13 mouse cellular contexts compared by ENCODE assay signal in genomic region chr5:149745079-149745478, GRCm38 (mm10).
DNase-seq lines count a peak whose midpoint lies in the region; ATAC-seq and TF ChIP-seq lines count a peak whose summit lies in the region.
"Had no signal": no experiment of that assay in that cellular context is flagged by ENCODE, and none has a peak within 500 bp of the region (broad histone marks: within the 10 kb centered on the region; RNA-seq: fewer than 3 reads in every experiment).

No protein-coding gene starts in this region.

- no peaks in the 10 kb centered on the region for H3K9me3 ChIP-seq in hindbrain, postnatal 0 days (ENCODE audit: low read length)
- H3K9me3 ChIP-seq in hindbrain, embryonic 10.5 days, result peaks cover 9% of the 10 kb centered on the region; the same call in 1 of the 2 replicates
- H3K9me3 ChIP-seq in forebrain, embryonic 13.5 days (replicated peaks), result no peaks in the 10 kb centered on the region
- H3K9me3 ChIP-seq: stomach, embryonic 15.5 days had no signal

- no peaks in the 10 kb centered on the region for H3K27me3 ChIP-seq in hindbrain, postnatal 0 days (ENCODE audit: insufficient read depth, low read length)
- no peaks in the 10 kb centered on the region for H3K27me3 ChIP-seq in hindbrain, embryonic 10.5 days (ENCODE audit: insufficient read depth, poor library complexity, severe bottlenecking)
- H3K27me3 ChIP-seq in forebrain, embryonic 13.5 days, result no peaks in the 10 kb centered on the region
- H3K27me3 ChIP-seq: embryonic facial prominence, embryonic 12.5 days; stomach, embryonic 15.5 days had no signal

- H3K27ac ChIP-seq in hindbrain, postnatal 0 days, result no peak overlapping the region
- no peak overlapping the region for H3K27ac ChIP-seq in hindbrain, embryonic 10.5 days
- no peak overlapping the region for H3K27ac ChIP-seq in bone marrow, adult 2 months (ENCODE audit: control insufficient read depth, insufficient read depth, low read depth, low read length, poor library complexity)
- H3K27ac ChIP-seq in forebrain, embryonic 13.5 days, result no peak overlapping the region
- H3K27ac ChIP-seq: embryonic facial prominence, embryonic 12.5 days; stomach, embryonic 15.5 days had no signal

- no peaks in the 10 kb centered on the region for H3K36me3 ChIP-seq in hindbrain, postnatal 0 days (ENCODE audit: insufficient read depth, low read length)
- peaks cover 30% of the 10 kb centered on the region for H3K36me3 ChIP-seq in hindbrain, embryonic 10.5 days
- peaks cover 10% of the 10 kb centered on the region; the same call in 1 of the 2 replicates for H3K36me3 ChIP-seq in forebrain, embryonic 13.5 days (ENCODE audit: poor library complexity, severe bottlenecking)
- H3K36me3 ChIP-seq: stomach, embryonic 15.5 days had no signal

- peak; percentile 54 for TF ChIP-seq CTCF in hindbrain, postnatal 0 days (IDR thresholded peaks at IDR 0.05; ENCODE audit: low read depth)
- TF ChIP-seq CTCF in bone marrow, adult 2 months (IDR thresholded peaks at IDR 0.05; ENCODE audit: control insufficient read depth, insufficient read depth, low read length), result peak; percentile 43; the same call in 1 of the 2 replicates

- TF ChIP-seq POLR2A in bone marrow, adult 2 months (IDR thresholded peaks at IDR 0.05; ENCODE audit: borderline replicate concordance, control insufficient read depth, low read depth, low read length), result no peak

- WGBS in hindbrain, postnatal 0 days, result 93% methylated on average over 9 of the region's 9 CpGs
- 92% methylated on average over 9 of the region's 9 CpGs for WGBS in hindbrain, embryonic 10.5 days
- 91% methylated on average over 9 of the region's 9 CpGs for WGBS in bone marrow, adult 2 months
- 93% methylated on average over 9 of the region's 9 CpGs for WGBS in forebrain, embryonic 13.5 days

- no peak overlapping the region for H3K4me2 ChIP-seq in hindbrain, postnatal 0 days (ENCODE audit: low read depth, low read length)
- no peak overlapping the region for H3K4me2 ChIP-seq in forebrain, embryonic 13.5 days
- H3K4me2 ChIP-seq: embryonic facial prominence, embryonic 12.5 days; stomach, embryonic 15.5 days had no signal

- no peak overlapping the region for H3K4me3 ChIP-seq in hindbrain, postnatal 0 days (ENCODE audit: low read length)
- H3K4me3 ChIP-seq in hindbrain, embryonic 10.5 days, result no peak overlapping the region
- no peak overlapping the region for H3K4me3 ChIP-seq in bone marrow, adult 2 months (replicated peaks; ENCODE audit: control insufficient read depth, low read depth, low read length)
- no peak overlapping the region for H3K4me3 ChIP-seq in forebrain, embryonic 13.5 days
- H3K4me3 ChIP-seq: embryonic facial prominence, embryonic 12.5 days; stomach, embryonic 15.5 days had no signal

- no peak overlapping the region for H3K9ac ChIP-seq in hindbrain, postnatal 0 days (replicated peaks; ENCODE audit: low read length)
- H3K9ac ChIP-seq in forebrain, embryonic 13.5 days, result no peak overlapping the region
- H3K9ac ChIP-seq: embryonic facial prominence, embryonic 12.5 days; stomach, embryonic 15.5 days had no signal

- no peak for ATAC-seq in hindbrain, postnatal 0 days
- ATAC-seq in forebrain, embryonic 13.5 days, result no peak
- ATAC-seq: midbrain, embryonic 16.5 days had no signal

- DNase-seq in hindbrain, postnatal 0 days (ENCODE audit: low spot score), result no peak
- no peak for DNase-seq in hindbrain, embryonic 10.5 days (ENCODE audit: low spot score)
- DNase-seq in retina, embryonic 14.5 days (ENCODE audit: low spot score), result peak; percentile 6
- no peak for DNase-seq in retina, postnatal 1 day
- peak; percentile 23 for DNase-seq in thymus, postnatal 14 days
- DNase-seq in urinary bladder, postnatal 10 days (ENCODE audit: low spot score), result no peak
- DNase-seq: kidney, adult 11 months; lung, adult 18-20 months had no signal

- H3K4me1 ChIP-seq in hindbrain, postnatal 0 days (ENCODE audit: insufficient read depth, low read length), result no peaks in the 10 kb centered on the region
- H3K4me1 ChIP-seq in hindbrain, embryonic 10.5 days (replicated peaks), result no peaks in the 10 kb centered on the region
- no peaks in the 10 kb centered on the region for H3K4me1 ChIP-seq in bone marrow, adult 2 months (ENCODE audit: control insufficient read depth, insufficient read depth, low read length)
- no peaks in the 10 kb centered on the region for H3K4me1 ChIP-seq in forebrain, embryonic 13.5 days
- H3K4me1 ChIP-seq: stomach, embryonic 15.5 days had no signal

Comparison
In these comparisons a context has a peak if more than half of its experiments do, and no peak if none do; other contexts are left out.
1. DNase-seq: peak in retina, embryonic 14.5 days (single experiment) and thymus, postnatal 14 days (single experiment); none in hindbrain, postnatal 0 days (single experiment), hindbrain, embryonic 10.5 days (single experiment), retina, postnatal 1 day (single experiment) and urinary bladder, postnatal 10 days (single experiment).